Mouse (Mus musculus): ENCODE measurements at regions not wholly inside any gene's neighbourhood (a gene's known extent, or its start where the extent isn't known, plus 50 kb on each side); places are given as distances from the start of the nearest gene placed in this dataset.

DNA sequence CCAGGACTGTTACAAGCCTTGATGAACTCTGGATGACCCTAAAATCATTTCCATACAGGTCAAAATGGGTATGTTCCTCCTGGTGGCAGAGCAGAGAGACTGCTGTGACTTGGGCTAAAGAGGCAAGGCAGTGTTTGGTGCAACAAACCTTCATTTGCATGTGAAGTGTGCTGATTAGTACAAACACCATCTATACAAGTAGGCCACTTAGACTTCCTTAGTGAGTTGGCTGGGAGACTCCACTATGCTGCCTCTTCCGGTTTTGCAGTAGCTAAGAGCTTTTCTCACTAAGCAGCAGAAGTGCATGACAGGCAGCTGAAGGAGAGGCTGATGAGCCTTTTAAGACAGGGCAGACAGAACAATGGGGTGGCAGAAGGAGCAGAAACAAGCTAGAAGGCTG lies 242.5 kb upstream of the Slc24a2 start:
- 42% methylated on average over 1 of the region's 1 CpGs for WGBS (ENCODE audit: insufficient replicate concordance)
- H3K27me3 ChIP-seq (ENCODE audit: control insufficient read depth, insufficient read depth, low read length), result no peaks in the 10 kb centered on the region
- H3K27ac ChIP-seq, result no peak overlapping the region
- no peak overlapping the region for H3K4me2 ChIP-seq (ENCODE audit: low read depth)
- no peaks in the 10 kb centered on the region for H3K4me1 ChIP-seq (replicated peaks; ENCODE audit: control insufficient read depth in 2 of 2, insufficient read depth in 2 of 2, low read length in 1 of 2)
- H3K9ac ChIP-seq (replicated peaks), result no peak overlapping the region
- no peaks in the 10 kb centered on the region for H3K9me3 ChIP-seq (ENCODE audit: control insufficient read depth, low read length)
- no peak overlapping the region for H3K4me3 ChIP-seq (ENCODE audit: insufficient read depth in 1 of 2, low read depth in 2 of 2, low read length in 2 of 2)
- no peak for TF ChIP-seq EP300 (IDR thresholded peaks at IDR 0.05; ENCODE audit: low read depth)
- no peak for TF ChIP-seq CTCF (IDR thresholded peaks at IDR 0.05; ENCODE audit: low read depth)
- no peak for DNase-seq (ENCODE audit: low read depth in 3 of 3, low spot score in 3 of 3)
- no peak for ATAC-seq (ENCODE audit: insufficient read depth)
- no peaks in the 10 kb centered on the region for H3K36me3 ChIP-seq (replicated peaks; ENCODE audit: control insufficient read depth, insufficient read depth, low read depth)

DNA sequence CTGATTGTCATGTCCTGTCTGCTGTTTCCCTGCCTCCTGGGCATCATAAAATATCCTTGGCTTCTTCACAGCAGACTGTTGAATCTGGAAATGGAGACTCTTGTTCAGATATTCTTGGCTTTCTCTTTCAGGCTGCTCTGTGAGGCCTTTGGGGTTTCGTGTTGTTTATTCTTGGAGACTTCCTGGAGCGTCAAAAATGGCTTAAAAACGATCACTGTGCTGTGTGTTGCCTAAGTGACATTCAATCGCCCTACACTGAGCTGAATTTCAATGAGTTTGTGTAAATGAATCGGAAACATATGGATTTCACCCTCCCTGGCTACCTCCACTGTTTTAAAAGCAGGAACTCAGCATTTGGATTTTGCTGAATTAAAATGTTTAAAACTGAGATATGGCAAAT lies 241.1 kb upstream of the Slc24a2 start:
- no peaks in the 10 kb centered on the region for H3K4me1 ChIP-seq (replicated peaks; ENCODE audit: control insufficient read depth in 2 of 2, insufficient read depth in 2 of 2, low read length in 1 of 2)
- no peaks in the 10 kb centered on the region for H3K36me3 ChIP-seq (replicated peaks; ENCODE audit: control insufficient read depth, insufficient read depth, low read depth)
- TF ChIP-seq EP300 (IDR thresholded peaks at IDR 0.05; ENCODE audit: low read depth), result no peak
- TF ChIP-seq CTCF (IDR thresholded peaks at IDR 0.05; ENCODE audit: low read depth), result no peak
- H3K27me3 ChIP-seq (ENCODE audit: control insufficient read depth, insufficient read depth, low read length), result no peaks in the 10 kb centered on the region
- H3K27ac ChIP-seq, result no peak overlapping the region
- no peak overlapping the region for H3K9ac ChIP-seq (replicated peaks)
- H3K4me2 ChIP-seq (ENCODE audit: low read depth), result no peak overlapping the region
- WGBS (ENCODE audit: insufficient replicate concordance), result 45% methylated on average over 5 of the region's 5 CpGs
- ATAC-seq (ENCODE audit: insufficient read depth), result no peak
- H3K4me3 ChIP-seq (ENCODE audit: insufficient read depth in 1 of 2, low read depth in 2 of 2, low read length in 2 of 2), result no peak overlapping the region
- no peak for DNase-seq (ENCODE audit: low read depth in 3 of 3, low spot score in 3 of 3)
- H3K9me3 ChIP-seq (ENCODE audit: control insufficient read depth, low read length), result no peaks in the 10 kb centered on the region

DNA sequence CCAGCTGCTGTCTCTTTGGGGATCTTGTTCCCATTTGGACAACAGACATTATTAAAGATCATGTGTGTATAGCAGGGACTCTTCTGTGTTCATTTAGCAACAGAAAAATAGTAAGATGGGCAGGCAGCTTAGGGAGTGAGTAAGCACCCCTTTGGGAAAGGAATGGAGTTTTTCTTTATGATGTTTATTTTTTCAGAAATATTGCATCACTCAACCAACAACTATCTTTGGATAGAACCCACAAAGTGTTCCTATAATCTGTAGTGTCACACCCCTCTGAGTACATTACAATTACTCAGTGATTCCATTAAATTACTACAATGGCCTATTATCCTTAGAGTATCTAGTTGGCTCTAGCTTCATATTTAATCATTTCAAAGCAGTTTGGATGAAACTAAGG lies 237.3 kb upstream of the Slc24a2 start:
- H3K27me3 ChIP-seq (ENCODE audit: control insufficient read depth, insufficient read depth, low read length), result no peaks in the 10 kb centered on the region
- no peaks in the 10 kb centered on the region for H3K4me1 ChIP-seq (replicated peaks; ENCODE audit: control insufficient read depth in 2 of 2, insufficient read depth in 2 of 2, low read length in 1 of 2)
- H3K4me3 ChIP-seq (ENCODE audit: insufficient read depth in 1 of 2, low read depth in 2 of 2, low read length in 2 of 2), result no peak overlapping the region
- H3K4me2 ChIP-seq (ENCODE audit: low read depth), result no peak overlapping the region
- DNase-seq (ENCODE audit: low read depth in 3 of 3, low spot score in 3 of 3), result no peak
- ATAC-seq (ENCODE audit: insufficient read depth), result no peak
- H3K9me3 ChIP-seq (ENCODE audit: control insufficient read depth, low read length), result no peaks in the 10 kb centered on the region
- TF ChIP-seq CTCF (IDR thresholded peaks at IDR 0.05; ENCODE audit: low read depth), result no peak
- TF ChIP-seq EP300 (IDR thresholded peaks at IDR 0.05; ENCODE audit: low read depth), result no peak
- H3K9ac ChIP-seq (replicated peaks), result no peak overlapping the region
- H3K27ac ChIP-seq, result no peak overlapping the region
- no peaks in the 10 kb centered on the region for H3K36me3 ChIP-seq (replicated peaks; ENCODE audit: control insufficient read depth, insufficient read depth, low read depth)

DNA sequence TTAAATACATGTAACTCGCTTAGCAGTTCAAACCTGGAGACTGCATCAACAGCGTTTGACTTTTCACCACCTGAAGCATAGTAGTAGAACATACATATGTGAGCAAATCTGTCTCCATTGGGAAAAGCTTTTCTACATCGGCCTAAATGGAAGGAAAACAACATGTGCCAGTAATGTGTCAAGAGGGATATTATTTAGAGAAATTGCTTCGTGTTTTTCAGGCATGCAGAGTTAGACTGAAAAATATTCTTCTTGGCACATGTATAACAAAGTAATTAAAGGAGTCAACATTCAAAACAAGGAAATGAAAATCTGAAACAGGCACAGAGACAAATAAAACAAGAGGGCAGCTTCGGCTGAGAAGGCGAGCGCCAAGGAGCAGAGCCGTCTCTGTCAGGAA lies 236.7 kb upstream of the Slc24a2 start:
- H3K4me2 ChIP-seq (ENCODE audit: low read depth), result no peak overlapping the region
- no peaks in the 10 kb centered on the region for H3K27me3 ChIP-seq (ENCODE audit: control insufficient read depth, insufficient read depth, low read length)
- DNase-seq (ENCODE audit: low read depth in 3 of 3, low spot score in 3 of 3) (no peak), ATAC-seq (ENCODE audit: insufficient read depth) (no peak)
- H3K9me3 ChIP-seq (ENCODE audit: control insufficient read depth, low read length), result no peaks in the 10 kb centered on the region
- WGBS (ENCODE audit: insufficient replicate concordance), result 62% methylated on average over 8 of the region's 8 CpGs
- H3K36me3 ChIP-seq (replicated peaks; ENCODE audit: control insufficient read depth, insufficient read depth, low read depth), result no peaks in the 10 kb centered on the region
- no peak overlapping the region for H3K4me3 ChIP-seq (ENCODE audit: insufficient read depth in 1 of 2, low read depth in 2 of 2, low read length in 2 of 2)
- no peaks in the 10 kb centered on the region for H3K4me1 ChIP-seq (replicated peaks; ENCODE audit: control insufficient read depth in 2 of 2, insufficient read depth in 2 of 2, low read length in 1 of 2)
- TF ChIP-seq CTCF (IDR thresholded peaks at IDR 0.05; ENCODE audit: low read depth) (no peak), EP300 (IDR thresholded peaks at IDR 0.05; ENCODE audit: low read depth) (no peak)
- no peak overlapping the region for H3K9ac ChIP-seq (replicated peaks)
- H3K27ac ChIP-seq, result no peak overlapping the region

DNA sequence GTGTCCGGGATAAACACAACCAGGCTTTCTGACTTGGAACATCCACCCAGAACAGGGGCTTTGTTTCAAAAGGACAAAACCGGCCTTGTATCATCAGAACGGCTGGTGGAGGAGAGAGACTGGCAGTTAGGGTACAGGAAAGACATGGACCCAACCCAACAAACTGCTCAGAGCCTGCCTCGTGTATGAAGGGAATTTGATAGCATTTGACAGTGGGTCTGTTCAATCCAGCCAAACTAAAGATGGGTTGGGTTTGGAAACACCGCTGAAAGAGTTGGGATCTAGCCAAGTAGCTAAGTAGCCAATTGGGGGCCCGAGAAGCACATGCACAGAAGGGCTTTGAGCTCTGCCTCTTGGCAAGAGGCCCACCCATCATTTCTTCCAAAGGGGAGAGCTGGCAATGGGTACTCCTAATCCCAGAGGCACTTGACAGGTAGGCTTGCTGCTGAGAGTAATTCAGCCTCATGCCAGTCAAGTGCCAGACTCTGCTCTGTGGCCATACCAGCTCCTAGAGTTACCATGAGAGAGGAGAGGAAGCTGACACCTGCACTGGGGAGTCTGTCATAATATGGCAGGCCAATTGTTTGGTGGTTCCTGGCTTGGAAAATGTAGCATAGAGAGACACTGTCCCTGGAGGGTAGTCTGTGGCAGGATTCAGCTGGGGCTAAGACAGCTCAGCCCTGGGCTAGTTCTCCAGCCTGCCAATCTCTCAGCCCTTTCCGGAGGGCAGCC lies 231.1 kb upstream of the Slc24a2 start:
- WGBS (ENCODE audit: insufficient replicate concordance), result 66% methylated on average over 7 of the region's 7 CpGs

More for the DNA sequence above, 231.1 kb upstream of the Slc24a2 start:
- Histone ChIP-seq H3K4me1 (replicated peaks; ENCODE audit: control insufficient read depth in 2 of 2, insufficient read depth in 2 of 2, low read length in 1 of 2) (no peaks in the 10 kb centered on the region), H3K27me3 (ENCODE audit: control insufficient read depth, insufficient read depth, low read length) (no peaks in the 10 kb centered on the region), H3K36me3 (replicated peaks; ENCODE audit: control insufficient read depth, insufficient read depth, low read depth) (no peaks in the 10 kb centered on the region), H3K4me2 (ENCODE audit: low read depth) (no peak overlapping the region), H3K4me3 (ENCODE audit: insufficient read depth in 1 of 2, low read depth in 2 of 2, low read length in 2 of 2) (no peak overlapping the region), H3K9me3 (ENCODE audit: control insufficient read depth, low read length) (no peaks in the 10 kb centered on the region), H3K27ac (no peak overlapping the region), H3K9ac (replicated peaks) (no peak overlapping the region)
- no peak for ATAC-seq (ENCODE audit: insufficient read depth)
- DNase-seq (ENCODE audit: low read depth in 3 of 3, low spot score in 3 of 3), result no peak
- TF ChIP-seq CTCF (IDR thresholded peaks at IDR 0.05; ENCODE audit: low read depth) (no peak), EP300 (IDR thresholded peaks at IDR 0.05; ENCODE audit: low read depth) (no peak)

Measured in liver, embryonic 14.5 days (tissue).